Mouse (Mus musculus) ES-CJ7 (cell line): ENCODE data around the gene Trim71.

ENCODE experiments used
- DNase-seq: peaks from one replicate; pipeline ENCODE4 v3.0.0; 2011; ENCODE audit warnings: low read depth, low spot score

Trim71 gene

DNA sequence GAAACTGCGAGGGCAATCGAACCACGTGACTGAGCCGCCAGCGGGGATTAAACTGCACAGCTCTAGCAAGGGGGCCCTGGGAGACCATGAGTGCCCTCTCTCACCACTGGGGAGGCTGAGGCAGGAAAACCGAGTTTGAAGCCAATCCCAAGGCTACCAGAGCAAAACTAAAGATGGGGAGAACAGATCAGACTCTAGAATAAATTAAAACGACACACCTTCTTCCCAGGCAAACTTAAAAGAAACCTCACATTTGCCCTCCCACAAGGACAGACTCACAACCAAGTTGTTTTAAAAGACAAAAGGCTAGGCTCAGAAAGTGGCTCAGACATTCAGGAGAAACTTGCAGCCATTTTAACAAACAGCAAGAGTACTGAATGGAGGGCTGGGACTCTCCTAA is 7.1 kb downstream of the Trim71 start:
- DNase-seq: peak; percentile 90

DNA sequence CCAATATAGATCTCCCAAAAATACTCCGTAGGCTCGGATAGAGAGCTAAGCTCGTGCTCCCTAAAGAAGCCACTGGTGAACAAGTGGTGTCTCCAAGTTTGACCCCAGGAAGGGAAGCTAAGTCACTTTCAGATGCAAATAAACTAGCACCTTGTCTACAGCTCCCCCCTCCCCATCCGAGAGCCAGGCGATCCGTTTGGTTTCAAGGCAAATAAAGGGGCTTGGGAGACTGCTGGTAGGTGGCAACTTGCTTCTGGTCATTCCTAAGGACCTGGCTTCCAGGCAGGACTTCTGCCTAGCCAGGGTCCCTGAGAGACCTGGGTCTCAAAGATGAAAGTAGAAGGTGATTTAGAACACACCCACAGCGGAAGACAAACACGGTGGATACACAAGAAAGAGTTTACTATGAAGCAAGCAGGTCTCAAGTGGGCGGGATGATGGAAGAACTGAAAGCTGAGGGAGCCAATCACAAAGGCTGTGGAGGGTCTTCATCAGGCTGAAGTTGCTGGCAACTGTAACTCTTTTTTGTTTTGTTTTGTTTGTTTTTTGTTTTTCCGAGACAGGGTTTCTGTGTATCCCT is 7.8 kb downstream of the Trim71 start:
- DNase-seq: peak; percentile 84

DNA sequence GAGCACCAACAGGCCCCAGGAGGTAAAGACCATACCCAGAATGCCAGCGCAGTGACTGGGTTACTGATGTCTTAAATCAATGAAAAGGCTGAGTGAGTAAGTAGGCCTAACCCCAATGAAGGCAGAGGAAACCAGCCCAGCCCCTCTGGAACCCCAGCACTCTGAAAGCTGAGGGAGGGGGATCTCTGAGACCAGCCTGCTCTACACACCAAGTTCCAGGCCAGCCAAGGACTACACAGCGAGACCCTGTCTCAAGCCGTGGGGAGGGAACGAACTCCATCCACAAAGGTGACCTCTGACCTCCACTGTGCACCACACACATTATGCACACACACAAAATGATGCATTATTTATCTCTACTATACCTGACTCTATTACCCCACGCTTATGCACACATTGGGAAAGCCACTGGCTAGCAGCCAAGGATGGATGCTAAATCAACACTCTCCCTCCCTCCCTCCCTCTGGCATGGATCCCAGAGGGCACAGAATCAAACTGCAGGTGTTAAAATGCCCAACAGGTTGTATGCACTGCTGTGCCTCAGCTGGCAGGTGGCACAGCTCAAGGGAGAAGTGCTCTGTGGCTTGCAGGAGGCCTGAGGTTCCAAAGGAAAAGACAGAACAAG is 9.7 kb downstream of the Trim71 start:
- no peak for DNase-seq

DNA sequence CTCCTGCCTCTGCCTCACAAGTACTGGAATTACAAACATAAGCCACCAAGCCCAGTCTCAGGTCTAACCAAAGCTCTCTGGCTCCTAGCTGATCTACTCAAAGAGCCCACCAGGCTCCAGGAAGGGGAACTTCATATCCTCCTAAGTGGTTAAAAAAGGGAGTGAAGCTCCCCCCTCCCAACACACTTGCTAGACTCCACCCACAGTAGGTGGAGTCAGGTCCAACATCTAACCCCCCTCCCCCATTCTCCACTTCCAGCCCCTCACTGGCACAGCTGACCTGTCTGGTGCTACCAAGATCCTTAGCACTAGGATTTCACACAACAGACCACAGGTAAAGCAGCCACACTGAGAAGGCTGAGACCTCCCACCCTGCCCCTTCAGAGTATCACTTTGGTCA is 10.3 kb downstream of the Trim71 start:
- peak; percentile 65 for DNase-seq

DNA sequence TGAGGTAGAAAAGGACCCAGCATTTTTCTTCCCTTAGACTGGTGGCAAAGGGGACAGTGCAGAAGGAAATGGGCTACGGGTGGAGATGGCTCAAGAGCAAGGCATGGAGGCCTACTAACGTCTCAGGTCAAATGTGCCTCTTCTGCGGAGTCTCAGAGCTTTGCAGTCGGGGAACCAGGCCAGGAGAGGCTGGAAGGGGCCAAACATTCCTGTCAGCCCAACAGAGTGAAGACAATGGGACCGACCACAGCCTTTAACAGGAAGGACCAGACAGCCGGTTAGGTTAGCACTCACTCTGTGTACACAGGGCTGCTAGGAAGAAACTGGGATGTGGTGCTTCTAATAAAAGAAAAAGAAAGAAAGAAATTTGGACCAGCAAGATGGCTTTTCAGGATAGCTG is 14.1 kb downstream of the Trim71 start:
- DNase-seq: no peak

DNA sequence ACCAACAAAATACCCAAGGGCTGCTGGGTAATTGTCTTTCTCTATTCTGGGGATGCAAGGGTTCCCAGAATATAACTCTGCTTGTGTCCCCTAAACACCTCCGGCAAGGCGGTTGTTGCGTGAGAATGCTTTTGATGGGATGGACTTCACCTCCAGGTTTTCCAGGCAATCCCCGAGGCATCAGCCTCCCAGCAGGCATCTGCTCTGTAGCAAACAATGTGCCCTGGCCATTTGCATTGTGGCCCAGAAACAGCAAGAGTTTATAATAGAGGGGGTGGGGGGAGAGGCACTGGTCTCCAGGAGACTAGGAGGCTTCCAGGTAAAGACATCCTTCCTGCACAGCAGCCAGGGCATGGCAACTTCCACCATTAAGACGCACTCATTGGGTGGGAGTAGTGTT is 15.1 kb downstream of the Trim71 start:
- peak; percentile 92 for DNase-seq

DNA sequence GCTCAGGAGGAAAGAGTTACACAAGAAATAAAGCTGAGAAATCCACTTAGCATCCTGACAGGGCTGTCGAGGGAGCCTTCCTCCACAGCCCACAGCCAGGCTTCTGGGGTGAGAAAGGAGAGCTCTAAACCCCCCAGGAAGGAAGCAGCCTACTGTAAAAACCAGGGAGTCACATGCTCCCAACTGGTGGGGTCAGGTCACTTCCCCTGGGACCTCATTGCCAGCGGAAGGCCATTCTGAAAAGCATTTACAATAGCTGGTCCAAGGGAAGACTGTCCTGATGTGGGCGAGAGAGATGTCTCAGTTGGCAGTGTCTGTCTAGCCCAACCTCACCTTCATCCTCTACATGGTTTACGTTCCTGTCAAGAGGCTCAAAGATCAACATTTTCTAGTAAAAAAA is 15.7 kb downstream of the Trim71 start:
- no peak for DNase-seq

DNA sequence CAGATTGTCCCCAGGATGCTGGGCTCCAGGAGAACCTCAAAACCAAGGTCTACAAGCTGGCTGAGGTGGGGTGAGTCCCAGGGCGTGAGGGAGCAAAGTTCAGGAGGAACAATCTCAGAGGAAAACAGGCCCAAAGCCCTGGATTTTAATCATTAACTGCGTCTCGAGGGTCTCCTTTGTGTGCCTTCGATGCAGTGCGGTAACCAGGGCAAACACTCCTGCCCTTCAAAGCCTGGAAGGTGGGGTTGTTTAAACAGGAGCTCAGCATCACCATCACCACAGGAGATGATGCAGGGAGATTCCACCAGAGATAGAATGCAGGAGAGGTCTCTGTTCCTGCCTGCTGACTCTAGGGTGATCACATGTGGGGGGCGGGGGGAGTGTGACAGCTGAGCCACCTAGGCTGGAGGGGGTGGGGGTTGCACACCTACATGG is 16.5 kb downstream of the Trim71 start:
- DNase-seq: peak; percentile 74

DNA sequence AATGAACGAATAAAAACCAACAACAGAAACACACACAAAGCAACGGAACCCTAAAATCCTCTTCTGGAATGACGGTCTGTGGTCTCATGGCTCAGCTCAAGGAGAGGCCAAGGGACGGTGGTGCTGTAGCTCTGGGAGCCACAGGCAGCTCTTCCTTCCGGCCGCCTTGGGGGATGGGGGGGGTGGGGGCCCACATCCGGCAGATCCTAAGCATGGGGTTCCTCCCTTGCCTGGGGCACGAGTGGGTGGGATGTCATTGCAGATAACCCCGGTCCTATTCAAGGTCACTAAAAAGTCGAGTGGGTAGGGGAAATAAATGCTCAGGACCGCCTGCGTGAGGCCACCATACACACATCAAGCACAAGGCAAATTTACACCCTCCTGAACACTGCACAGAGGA is 17.4 kb downstream of the Trim71 start:
- peak; percentile 82 for DNase-seq

DNA sequence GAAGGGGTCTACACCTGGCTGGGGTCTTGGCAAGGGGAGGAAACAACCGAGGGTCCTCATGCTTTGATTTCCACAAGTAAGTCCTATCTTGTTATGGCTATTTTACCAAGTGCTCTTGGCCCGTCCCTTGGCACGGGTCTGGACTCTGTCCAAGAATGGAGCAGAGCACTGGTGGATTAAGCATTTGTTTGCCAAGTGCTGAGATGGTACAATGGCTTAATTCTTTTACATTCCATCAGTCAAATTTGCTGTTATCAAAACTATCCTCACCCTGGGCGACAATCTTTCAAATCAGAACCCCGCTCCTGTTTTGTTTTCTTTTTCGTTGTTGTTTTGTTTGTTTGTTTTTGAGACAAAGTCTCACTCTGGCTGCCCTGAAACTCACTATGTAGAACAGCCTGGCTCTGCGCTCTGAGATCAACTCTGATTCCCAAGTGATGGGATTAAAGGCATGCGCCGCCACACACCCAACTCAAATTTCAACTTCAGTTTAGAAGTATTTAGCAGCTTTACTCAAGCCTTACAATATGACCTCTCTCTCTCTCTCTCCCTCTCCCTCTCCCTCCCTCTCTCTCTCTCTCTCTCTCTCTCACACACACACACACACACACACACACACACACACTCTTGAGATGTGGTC is 19.3 kb downstream of the Trim71 start:
- DNase-seq: no peak

DNA sequence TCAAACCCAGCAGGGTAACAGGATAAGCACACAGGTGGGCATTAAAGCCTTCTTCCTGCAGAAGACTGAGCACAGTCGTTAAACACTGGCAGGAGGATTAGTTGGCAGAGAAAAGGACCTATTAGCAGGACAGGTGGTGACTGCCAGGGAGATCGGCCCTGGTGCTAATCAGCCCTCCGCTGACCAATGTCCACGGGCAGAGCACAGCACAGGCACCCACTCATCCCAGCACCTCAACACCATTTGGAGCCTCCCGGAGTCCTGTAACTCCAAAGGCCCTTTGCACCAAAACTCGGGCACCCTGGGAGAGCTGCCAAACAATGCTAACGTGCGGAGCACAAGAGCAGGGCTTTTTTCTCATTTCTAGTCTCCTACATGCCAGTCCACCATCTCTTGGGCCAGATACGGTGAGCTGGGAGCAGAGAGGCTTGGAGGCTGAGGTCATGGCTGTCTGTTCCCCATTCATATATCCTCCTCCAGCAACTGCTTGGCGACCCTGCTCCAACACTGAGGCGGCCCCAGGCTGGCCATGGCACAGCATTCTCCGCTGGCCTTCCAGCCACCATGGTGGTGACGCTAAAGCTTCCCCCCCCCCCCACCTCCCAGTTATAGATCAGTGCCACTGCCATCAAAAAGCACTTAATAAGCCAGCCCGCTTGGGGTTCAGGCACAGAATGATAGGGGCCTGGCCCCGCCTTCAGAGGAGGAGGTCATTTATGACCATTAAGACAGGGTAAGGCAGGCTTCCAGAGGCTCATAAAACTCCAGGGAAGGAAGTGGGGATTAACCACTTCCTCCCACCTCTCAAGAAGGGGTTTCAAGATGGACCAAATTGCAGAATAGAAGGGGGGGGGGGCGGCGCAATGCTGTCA is 20.1 kb downstream of the Trim71 start:
- DNase-seq: no peak

DNA sequence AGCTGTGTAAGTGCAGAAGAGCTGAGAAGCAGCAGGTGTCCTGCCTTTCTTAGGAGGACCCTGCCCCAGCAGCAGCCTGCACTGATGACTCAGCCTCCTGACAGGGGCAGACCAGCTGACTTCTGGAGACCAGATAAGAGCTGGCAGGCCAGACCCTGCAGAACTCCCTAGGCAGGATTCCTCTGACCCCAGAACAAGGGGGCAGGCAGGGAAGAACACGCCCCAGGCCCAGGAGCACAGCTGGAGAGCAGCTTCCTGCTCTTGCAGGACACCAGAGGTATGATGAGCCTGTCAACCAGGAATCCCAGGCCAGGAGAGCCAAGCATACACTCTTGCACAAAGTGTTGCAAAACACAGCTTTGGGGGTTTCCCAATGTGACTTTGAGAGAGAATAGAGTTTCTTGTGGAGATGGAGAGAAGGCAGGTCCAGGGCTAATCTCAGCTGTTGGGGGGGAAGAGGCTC is 22.9 kb downstream of the Trim71 start:
- peak; percentile 63 for DNase-seq

DNA sequence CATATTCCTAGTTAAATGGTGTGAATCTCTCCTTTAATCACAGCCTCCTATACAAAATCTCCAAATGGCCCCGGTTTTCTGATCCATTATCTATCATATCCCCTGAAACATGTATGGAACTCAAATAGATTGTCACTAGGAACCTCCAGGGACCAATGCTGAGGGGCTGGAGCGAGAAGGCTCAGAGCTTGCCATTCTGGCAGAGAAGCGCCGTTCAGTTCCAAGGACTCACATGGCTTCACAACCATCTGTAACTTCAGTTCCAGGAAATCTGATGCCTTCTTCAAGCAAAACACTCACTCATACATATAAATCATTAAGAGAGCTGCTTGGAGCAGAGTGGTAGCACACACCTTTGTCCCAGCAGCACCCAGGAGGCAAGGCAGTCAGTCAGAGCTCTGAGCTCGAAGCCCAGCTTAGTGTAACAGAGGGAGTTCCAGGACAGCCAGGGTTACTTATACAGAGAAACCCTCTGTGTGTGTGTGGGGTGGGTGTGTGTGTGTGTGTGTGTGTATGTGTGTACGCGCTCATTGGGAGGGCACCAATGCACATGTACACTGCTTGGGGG is 25.1 kb downstream of the Trim71 start:
- DNase-seq: no peak

DNA sequence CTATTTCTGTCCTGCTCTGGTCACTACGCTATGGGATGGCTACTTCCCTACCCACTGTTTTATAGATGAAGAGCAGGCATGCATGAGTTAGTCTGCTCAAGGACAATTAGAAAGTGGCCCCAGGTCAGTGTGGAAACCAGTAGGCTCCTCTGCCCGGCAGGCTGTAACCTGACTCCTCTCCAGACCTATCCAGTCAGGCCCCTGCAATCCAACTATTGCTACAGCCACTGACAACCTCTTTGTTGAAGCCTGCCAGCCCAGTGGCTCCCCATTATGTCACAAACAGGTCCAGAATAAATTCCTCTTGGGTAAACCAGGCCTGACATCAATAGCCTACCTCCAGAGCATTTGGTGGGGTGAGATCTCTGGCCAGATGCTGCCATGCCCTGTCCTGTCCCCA is 27.5 kb downstream of the Trim71 start:
- DNase-seq: peak; percentile 53

DNA sequence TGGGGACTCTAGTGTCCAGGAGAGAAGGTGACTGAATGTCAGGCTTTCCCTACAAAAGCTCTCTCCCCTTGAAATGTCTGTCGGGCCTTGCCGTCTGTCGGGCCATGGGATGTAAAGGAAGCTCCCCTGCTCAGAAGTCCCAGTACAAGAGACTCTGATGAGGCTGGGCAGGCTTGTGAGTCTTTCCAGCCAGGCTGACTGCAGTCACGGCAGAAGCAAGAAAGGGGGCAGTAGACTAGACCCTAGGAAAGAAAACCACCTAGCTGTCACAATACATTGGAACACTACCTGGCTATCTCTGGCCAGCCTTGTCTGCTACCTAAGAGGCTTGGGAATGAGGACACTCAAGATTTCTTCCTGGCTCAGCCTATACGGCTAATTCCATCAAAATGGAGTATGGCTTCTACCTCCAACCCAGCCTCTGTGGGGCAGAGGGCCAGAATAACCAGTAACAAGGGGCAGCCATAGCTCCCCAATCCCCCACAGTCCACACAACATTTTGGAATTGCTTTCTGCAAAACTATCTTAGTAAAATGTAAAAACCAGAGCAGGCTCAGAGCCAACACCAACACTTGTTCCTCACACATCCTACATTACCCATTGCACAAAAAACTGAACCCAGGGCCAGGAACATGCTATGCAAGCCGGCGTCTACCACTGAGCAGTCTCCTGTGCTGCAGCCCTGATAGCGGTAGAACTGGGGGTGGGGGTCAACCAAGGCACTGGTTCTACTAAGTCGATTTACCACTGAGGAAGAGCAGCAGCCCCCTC is 29.2 kb downstream of the Trim71 start:
- DNase-seq: peak; percentile 61

DNA sequence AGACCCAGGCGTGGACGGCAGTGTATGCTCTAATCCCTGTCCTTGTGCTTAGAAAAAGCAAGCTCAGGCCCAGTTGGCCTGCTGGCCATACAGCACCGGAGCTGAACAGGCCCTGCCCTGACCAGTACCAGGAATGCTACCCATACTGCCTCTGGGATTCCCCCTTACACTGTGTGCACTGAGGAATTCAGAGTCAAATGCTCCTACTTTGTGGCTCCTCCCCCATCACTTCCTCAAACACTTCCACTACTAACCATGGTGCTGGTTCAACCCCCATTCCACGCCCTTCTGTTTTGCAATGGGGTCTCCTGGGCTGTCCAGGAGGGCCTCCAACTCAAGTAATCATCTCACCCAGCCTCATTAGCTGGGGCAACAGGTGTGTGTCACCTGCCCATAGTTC is 30.3 kb downstream of the Trim71 start:
- peak; percentile 83 for DNase-seq

DNA sequence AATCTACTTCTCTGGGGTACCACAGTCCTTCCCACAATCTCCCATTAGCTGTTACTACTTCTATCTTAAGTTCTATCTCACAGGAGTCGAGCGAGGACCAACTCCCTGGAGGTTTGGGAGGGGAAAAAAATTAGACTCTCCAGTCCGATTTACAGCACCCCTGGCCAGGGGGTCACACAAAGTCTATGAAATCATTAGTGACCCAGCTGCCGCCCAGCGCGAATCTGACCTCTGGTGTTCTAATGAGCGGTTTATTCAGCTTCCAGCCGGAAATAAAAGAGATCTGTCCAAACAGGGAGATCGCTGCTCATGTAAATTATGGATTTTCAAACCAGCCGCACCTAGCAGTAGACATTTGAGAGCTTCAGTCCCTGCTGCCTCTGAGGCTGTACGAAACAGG is 32.9 kb downstream of the Trim71 start:
- no peak for DNase-seq

DNA sequence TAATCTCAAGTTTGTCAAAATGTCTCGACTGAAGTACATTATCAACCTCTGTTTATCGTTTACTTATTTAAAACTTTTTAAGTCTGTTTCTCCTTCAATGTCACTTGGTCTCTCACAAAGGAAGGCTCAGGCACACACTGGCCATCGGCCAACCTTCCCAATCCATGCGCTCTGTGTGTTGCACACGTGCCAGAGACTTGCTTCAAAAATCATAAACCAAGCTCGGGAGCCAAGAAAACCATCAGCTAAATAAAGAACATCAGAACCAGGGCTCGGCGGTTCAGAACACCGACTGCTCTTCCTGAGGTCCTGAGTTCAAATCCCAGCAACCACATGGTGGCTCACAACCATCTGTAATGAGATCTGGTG is 35.5 kb downstream of the Trim71 start:
- no peak for DNase-seq

DNA sequence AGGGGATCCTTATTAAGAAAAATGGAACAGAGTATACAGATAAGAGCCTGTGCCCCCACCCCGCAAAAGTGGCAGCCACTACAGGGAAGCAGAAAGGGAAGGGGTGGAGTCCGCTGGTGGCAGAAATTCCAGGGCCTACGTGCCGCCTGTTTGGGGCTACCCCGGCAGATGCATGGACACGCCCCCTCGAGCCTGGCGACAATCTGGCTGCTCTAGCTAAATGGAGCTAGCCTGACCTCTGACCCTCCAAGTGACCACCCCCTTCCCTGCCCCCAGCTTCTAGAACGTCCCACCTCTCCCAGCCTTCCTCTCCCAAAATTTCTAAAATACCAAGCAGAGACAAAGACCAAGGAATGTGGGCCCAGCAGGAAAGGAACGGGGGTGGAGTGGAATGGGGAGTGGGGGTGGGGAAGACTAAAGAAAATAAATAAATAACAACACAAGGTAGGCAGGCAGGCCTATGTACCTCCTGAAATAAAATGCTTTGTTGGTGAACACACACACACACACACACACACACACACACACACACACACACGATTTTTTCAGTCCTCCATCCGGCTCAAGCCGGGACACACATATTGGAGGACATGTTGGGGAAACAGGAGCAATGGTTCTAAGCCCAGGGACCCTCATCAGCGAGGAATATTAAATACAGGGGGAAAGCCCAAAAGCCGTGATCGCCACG is 36.0 kb downstream of the Trim71 start:
- peak; percentile 99 for DNase-seq

DNA sequence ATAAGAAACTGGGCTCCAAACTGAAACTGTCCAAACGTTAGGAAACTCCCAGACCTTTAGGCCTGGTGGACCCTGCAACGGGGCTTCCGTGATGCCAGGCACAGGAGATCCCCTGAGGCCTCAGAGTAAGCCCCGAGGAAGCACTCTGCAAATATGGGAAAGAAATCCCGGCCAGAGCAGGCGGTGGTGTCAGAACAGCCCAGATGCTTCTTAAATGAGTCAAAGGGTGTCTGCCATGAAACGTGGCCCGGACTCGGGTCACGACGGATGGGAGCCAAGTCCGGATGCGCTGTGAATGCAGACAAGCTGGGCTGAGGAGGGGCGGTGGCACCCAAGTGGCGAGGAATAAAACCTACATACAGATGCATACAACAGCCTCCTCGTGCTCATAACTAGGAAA is 37.1 kb downstream of the Trim71 start:
- peak; percentile 86 for DNase-seq

DNA sequence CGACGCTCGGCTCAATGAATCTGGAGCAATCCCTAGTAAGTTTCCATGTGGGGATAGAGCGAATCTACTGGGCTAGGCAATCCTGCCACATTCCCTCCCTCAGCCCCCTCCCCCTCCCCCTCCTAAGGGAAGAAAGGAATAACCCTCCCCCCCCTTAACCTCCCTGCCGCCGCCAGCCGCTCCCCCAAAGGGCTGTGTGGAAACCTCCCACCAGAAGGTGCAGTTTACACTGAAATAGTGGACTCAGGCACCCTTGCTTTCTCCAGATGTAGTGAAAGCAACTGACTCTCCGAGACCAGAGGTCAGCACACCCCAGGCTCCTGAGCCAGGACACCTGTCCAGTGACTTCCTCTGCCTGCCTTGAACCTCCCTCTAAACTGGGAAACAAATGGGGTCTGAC is 37.6 kb downstream of the Trim71 start:
- DNase-seq: peak; percentile 66
